Mouse (Mus musculus): ENCODE data around the gene Vamp3. TPM values are rescaled to one million over a fixed set of nuclear protein-coding genes. Genes with fewer than 3 reads are reported as not detected.

Vamp3 gene
- 114 and 117 TPM in 2 replicates for polyA plus RNA-seq (2015; fragmentation: Nextera tagmentation; extraction: Ambion mirVana)

DNA sequence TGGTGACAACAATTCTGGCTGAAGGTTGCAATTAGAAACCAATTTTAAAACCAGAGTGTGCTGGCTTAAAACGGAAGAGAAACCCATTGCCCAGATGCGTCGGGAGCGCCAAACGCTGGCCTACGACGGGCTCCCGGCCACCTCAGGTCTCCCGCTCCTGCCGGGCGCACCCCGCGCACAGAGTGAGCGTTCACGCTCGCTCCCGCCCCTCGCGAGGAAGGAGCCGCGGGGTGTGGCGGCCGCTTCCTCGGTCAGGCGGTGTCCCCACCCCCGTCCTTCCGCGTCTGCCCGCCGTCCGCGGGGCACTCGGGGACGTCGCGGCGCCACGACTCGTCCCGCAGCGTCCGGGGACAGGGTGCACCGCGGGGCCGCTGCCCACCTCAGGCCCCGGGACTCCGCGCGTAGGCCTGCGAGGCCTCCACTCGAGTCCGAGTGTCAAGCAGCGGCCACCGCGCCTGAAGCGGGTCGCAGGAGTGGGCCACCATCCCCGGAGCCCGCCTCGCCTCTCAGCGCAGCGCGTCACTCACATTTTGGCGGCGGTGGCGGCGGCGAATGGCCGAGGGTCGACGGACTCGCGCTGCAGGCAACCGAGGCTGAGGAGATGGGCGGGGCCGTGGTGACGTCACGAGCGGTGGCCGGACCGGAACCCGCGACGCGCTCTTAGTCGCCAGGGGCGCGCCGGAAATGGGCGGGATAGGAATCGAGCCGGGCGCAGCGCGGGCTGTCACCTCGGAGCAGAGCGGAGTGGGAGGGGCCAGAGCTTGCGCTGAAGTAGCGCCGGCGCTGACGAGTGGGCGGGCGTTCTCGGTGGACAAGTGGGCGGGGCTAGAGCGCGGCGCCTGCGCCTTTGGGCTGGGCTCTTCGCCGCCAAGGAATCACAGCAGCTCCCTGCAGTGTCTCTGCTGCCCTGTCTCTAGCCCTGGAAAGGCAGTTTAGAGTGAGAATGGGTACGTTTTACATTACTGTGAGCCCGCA lies at the start of gene Vamp3:
Gene Vamp3, minus strand, starts transcription at position 617 of the 975 bp plus-strand sequence.
- Histone ChIP-seq H3K9ac (peak within 1 kb of the TSS; percentile 84), H3K27me3 (no peaks in the 10 kb centered on the region), H3K4me2 (replicated peaks) (peak within 1 kb of the TSS; percentile 77), H3K4me3 (peak within 1 kb of the TSS; percentile 75), H3K27ac (peak within 1 kb of the TSS; percentile 87), H3K36me3 (peaks cover 24% of the 10 kb centered on the region), H3K9me3 (peaks cover 7% of the 10 kb centered on the region; the same call in 1 of the 2 replicates), H3K4me1 (peaks cover 14% of the 10 kb centered on the region)
- peak; percentile 99 for ATAC-seq (ENCODE audit: low FRiP score, low read depth)
- under 1% methylated on average over 104 of the region's 114 CpGs for WGBS

- no peak overlapping the region for H3K4me2 ChIP-seq (replicated peaks)
- no peak overlapping the region for H3K9ac ChIP-seq
- H3K4me1 ChIP-seq, result peaks cover 12% of the 10 kb centered on the region
- ATAC-seq (ENCODE audit: low FRiP score, low read depth), result no peak
- H3K36me3 ChIP-seq, result no peaks in the 10 kb centered on the region
- H3K4me3 ChIP-seq, result no peak overlapping the region
- H3K9me3 ChIP-seq, result no peaks in the 10 kb centered on the region
- 43% methylated on average over 10 of the region's 10 CpGs for WGBS
- no peak overlapping the region for H3K27ac ChIP-seq
- H3K27me3 ChIP-seq, result peaks cover 43% of the 10 kb centered on the region
Measured at GRCm38 (mm10) chr4:151106468-151106867, 48.7 kb upstream of the Vamp3 start.

DNA sequence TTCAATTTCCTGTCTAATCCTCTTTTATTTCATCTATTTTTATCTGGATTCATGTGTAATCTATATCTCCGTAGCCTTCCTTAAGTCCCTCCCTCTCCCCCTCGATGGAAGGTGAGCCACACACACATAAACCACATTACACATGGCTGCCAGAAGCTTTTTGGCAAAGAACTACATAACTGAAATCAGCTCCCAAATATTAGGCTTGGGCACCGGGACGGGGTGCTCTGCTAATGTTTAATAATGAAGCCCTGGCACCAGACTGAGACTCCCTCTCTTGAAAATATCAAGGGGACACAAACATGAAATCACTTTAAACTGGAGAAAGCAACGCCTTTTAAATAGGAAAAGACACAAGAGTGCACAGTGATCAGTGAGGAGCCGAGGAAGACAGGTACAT lies 48.1 kb upstream of the Vamp3 start:
- Histone ChIP-seq H3K4me1 (peaks cover 12% of the 10 kb centered on the region), H3K27ac (no peak overlapping the region), H3K9ac (no peak overlapping the region), H3K27me3 (peaks cover 43% of the 10 kb centered on the region), H3K4me2 (replicated peaks) (no peak overlapping the region), H3K9me3 (no peaks in the 10 kb centered on the region), H3K36me3 (no peaks in the 10 kb centered on the region), H3K4me3 (no peak overlapping the region)
- no peak for ATAC-seq (ENCODE audit: low FRiP score, low read depth)
- 62% methylated on average over 6 of the region's 6 CpGs for WGBS

DNA sequence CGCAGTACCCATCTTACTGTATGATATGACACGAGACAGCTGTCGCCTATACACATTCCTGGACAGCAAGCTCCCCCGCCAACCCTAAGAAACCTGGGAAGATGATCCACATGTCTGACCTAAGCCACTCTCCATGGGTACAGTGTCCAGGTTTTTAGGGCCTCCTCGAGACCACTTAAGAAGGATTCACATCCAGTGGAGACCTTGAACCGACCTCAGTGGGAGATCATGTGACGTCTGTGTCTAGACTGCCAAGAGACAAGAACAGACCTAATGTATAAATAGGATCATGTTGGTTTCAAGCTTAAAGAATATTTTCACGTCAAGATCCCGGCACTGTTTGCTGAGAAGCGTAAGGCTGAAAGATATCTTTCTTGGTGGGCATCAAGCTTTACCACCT lies 46.4 kb upstream of the Vamp3 start:
- Histone ChIP-seq H3K4me3 (no peak overlapping the region), H3K4me2 (replicated peaks) (no peak overlapping the region), H3K27ac (no peak overlapping the region), H3K4me1 (peaks cover 14% of the 10 kb centered on the region), H3K9me3 (no peaks in the 10 kb centered on the region), H3K36me3 (no peaks in the 10 kb centered on the region), H3K27me3 (peaks cover 25% of the 10 kb centered on the region), H3K9ac (no peak overlapping the region)
- no peak for ATAC-seq (ENCODE audit: low FRiP score, low read depth)
- 85% methylated on average over 10 of the region's 10 CpGs for WGBS

DNA sequence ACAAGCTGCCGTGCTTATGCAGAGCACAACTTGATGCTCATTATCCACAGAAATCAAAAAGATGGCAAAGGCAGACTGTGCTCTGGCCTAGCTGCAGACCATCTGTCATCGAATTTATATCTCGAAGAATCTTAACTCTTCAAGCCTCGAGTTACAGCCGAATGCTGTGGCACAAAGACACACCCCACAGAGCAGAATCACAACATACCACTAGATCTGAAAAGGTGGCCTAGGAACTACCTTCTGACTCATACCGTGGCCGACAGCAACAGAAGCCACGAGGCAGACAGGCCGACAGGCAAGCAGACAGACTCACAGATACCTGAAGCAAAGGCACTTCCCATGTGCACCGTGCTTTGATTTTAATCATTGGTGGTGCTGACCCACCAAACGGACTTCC lies 45.9 kb upstream of the Vamp3 start:
- ATAC-seq (ENCODE audit: low FRiP score, low read depth), result no peak
- Histone ChIP-seq H3K4me2 (replicated peaks) (no peak overlapping the region), H3K27me3 (peaks cover 21% of the 10 kb centered on the region), H3K4me3 (no peak overlapping the region), H3K4me1 (peaks cover 12% of the 10 kb centered on the region), H3K27ac (no peak overlapping the region), H3K36me3 (no peaks in the 10 kb centered on the region), H3K9ac (no peak overlapping the region), H3K9me3 (no peaks in the 10 kb centered on the region)
- 84% methylated on average over 11 of the region's 11 CpGs for WGBS

- no peaks in the 10 kb centered on the region for H3K27me3 ChIP-seq
- ATAC-seq (ENCODE audit: low FRiP score, low read depth), result no peak
- no peak overlapping the region for H3K4me3 ChIP-seq
- no peak overlapping the region for H3K4me2 ChIP-seq (replicated peaks)
- H3K27ac ChIP-seq, result no peak overlapping the region
- peaks cover 9% of the 10 kb centered on the region; the same call in 1 of the 2 replicates for H3K4me1 ChIP-seq
- no peaks in the 10 kb centered on the region for H3K36me3 ChIP-seq
- H3K9ac ChIP-seq, result no peak overlapping the region
- WGBS, result 84% methylated on average over 11 of the region's 11 CpGs
- no peaks in the 10 kb centered on the region for H3K9me3 ChIP-seq
Measured at GRCm38 (mm10) chr4:151097104-151097438, 39.3 kb upstream of the Vamp3 start.

DNA sequence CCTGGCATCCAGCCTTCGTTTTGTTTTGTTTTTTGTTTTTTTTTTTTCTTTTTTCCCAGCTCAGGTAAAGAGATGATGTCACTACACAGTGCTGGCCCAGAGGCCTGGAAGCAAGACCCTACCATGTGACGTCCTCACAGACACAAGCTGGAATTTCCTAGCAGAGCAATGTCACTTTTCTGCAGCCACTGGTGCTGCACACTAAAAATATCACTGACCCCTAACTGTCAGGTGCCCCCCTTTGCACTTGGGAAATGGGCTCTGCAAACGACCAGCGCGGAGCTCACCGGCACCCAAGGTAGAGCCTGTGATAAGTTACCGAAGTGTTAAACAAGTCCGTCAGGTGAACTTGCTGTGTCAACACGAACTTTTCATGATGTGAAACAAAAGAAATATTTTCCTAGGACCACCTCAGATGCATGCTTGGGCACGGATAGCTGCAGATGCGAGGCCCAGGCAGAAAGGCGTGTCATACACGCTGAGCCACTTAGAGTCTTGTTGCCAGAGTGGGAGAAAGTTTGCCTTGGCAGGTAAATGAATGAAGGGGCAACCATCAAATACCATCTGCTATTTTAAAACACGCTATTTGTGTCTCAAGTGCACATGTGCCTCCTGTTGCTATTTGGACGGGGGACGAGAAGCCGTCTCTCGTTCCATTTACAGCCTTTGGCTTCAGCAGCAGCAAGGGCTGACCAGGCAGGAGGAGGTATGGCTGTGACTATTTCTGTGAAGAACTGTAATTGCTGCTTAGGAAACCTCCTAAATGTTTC lies 38.8 kb upstream of the Vamp3 start:
- no peak for ATAC-seq (ENCODE audit: low FRiP score, low read depth)
- Histone ChIP-seq H3K36me3 (no peaks in the 10 kb centered on the region), H3K4me2 (replicated peaks) (no peak overlapping the region), H3K27ac (no peak overlapping the region), H3K4me3 (no peak overlapping the region), H3K9ac (no peak overlapping the region), H3K4me1 (peaks cover 9% of the 10 kb centered on the region; the same call in 1 of the 2 replicates), H3K27me3 (no peaks in the 10 kb centered on the region), H3K9me3 (no peaks in the 10 kb centered on the region)
- WGBS, result 77% methylated on average over 18 of the region's 18 CpGs

GRCm38 (mm10) chr4:151095207-151095606 lies 37.4 kb upstream of the Vamp3 start:
- no peak overlapping the region for H3K9ac ChIP-seq
- H3K9me3 ChIP-seq, result no peaks in the 10 kb centered on the region
- H3K27ac ChIP-seq, result no peak overlapping the region
- H3K4me1 ChIP-seq, result peaks cover 9% of the 10 kb centered on the region; the same call in 1 of the 2 replicates
- no peak for ATAC-seq (ENCODE audit: low FRiP score, low read depth)
- H3K36me3 ChIP-seq, result no peaks in the 10 kb centered on the region
- H3K4me2 ChIP-seq (replicated peaks), result no peak overlapping the region
- H3K27me3 ChIP-seq, result no peaks in the 10 kb centered on the region
- WGBS, result 38% methylated on average over 2 of the region's 2 CpGs
- no peak overlapping the region for H3K4me3 ChIP-seq

GRCm38 (mm10) chr4:151089270-151089669 lies 31.5 kb upstream of the Vamp3 start, which contains the start of gene Gm13090:
Gm13090 (plus strand) TSS chr4:151089570.
- ATAC-seq (ENCODE audit: low FRiP score, low read depth), result no peak
- WGBS, result 86% methylated on average over 7 of the region's 7 CpGs
- Histone ChIP-seq H3K4me3 (no peak within 1 kb of the TSS), H3K4me2 (replicated peaks) (no peak within 1 kb of the TSS), H3K27me3 (no peaks in the 10 kb centered on the region), H3K36me3 (peaks cover 32% of the 10 kb centered on the region), H3K27ac (no peak within 1 kb of the TSS), H3K4me1 (no peaks in the 10 kb centered on the region), H3K9me3 (no peaks in the 10 kb centered on the region), H3K9ac (0 out of 2 replicates have a peak within 1 kb of the TSS, but pooled peaks have one; percentile 31)

DNA sequence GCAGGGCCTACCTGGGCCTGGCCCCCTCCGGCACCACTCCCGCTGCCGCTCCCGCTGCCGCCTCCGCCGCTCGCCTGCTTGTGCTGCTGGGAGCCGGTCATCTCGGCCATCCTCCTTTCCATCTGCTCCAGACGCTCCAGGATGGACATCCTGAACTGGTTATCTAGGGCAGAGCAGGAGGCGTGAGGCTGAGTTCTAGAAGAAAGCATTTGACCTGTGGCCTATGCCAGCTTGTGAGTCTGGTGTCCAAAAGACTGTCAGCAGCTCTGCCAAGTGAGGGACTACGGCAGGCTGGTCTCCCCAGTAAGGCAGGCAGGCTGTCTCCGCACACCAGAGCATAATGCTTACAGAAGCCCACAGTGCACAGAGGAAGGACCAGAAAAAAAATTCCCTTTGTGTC lies 31.1 kb upstream of the Vamp3 start:
- H3K9ac ChIP-seq, result 0 out of 2 replicates have a peak overlapping the region, but pooled peaks have one; percentile 31
- peaks cover 37% of the 10 kb centered on the region for H3K36me3 ChIP-seq
- H3K4me1 ChIP-seq, result no peaks in the 10 kb centered on the region
- 93% methylated on average over 14 of the region's 14 CpGs for WGBS
- no peaks in the 10 kb centered on the region for H3K9me3 ChIP-seq
- no peak for ATAC-seq (ENCODE audit: low FRiP score, low read depth)
- H3K27me3 ChIP-seq, result no peaks in the 10 kb centered on the region
- H3K27ac ChIP-seq, result no peak overlapping the region
- H3K4me3 ChIP-seq, result no peak overlapping the region
- no peak overlapping the region for H3K4me2 ChIP-seq (replicated peaks)

DNA sequence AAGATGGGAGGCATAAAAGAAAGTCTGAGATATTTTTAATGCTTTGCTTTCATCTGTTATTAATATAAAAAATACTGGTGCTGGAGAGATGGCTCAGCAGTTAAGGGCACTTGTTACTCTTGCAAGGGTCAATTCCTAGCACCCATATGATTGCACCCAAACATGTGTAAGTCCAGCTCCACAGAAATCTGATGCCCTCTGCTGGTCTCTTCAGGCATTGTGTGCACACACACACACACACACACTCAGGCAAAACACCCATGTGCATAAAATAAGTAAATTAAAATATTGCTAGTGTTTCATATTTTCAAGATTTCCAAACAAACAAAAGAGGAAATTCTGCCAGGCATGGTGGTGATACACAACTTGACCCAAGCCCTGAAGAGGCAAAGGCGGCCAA lies 29.6 kb upstream of the Vamp3 start:
- Histone ChIP-seq H3K9ac (no peak overlapping the region), H3K27me3 (no peaks in the 10 kb centered on the region), H3K4me1 (no peaks in the 10 kb centered on the region), H3K4me3 (no peak overlapping the region), H3K4me2 (replicated peaks) (no peak overlapping the region), H3K9me3 (no peaks in the 10 kb centered on the region), H3K27ac (no peak overlapping the region), H3K36me3 (peaks cover 45% of the 10 kb centered on the region)
- 89% methylated on average over 1 of the region's 1 CpGs for WGBS
- ATAC-seq (ENCODE audit: low FRiP score, low read depth), result no peak

GRCm38 (mm10) chr4:151083027-151083426 lies 25.3 kb upstream of the Vamp3 start:
- H3K27me3 ChIP-seq, result no peaks in the 10 kb centered on the region
- H3K36me3 ChIP-seq, result peaks cover 64% of the 10 kb centered on the region
- no peak overlapping the region for H3K27ac ChIP-seq
- no peaks in the 10 kb centered on the region for H3K9me3 ChIP-seq
- H3K4me2 ChIP-seq (replicated peaks), result no peak overlapping the region
- no peak overlapping the region for H3K9ac ChIP-seq
- no peaks in the 10 kb centered on the region for H3K4me1 ChIP-seq
- no peak overlapping the region for H3K4me3 ChIP-seq
- ATAC-seq (ENCODE audit: low FRiP score, low read depth), result no peak
- 72% methylated on average over 5 of the region's 5 CpGs for WGBS

Data from limb, embryonic 13.5 days (tissue).